Comparison of ENCODE assay signal across 11 mouse cellular contexts in the genomic region with DNA sequence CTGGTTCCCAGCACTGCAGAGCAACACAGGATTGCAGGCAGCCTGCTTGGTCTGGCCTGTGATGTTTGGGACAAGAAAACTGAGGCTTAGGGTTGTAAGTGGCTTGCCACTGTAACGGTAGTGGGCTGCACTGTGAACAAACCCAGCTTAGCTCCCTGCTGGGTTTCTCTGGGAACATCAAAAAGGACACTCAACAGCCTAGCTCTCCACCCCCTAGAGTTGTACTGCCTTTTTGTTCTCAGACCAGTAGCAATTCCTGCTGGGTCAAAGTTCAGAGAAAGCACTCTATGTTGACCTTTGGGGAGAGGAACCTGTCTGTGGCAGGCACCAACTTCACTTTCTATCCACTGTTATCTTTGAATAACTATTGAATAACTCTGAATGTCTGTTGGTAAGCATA. TPM values are rescaled to one million over a fixed set of nuclear protein-coding genes. Genes with fewer than 3 reads are reported as not detected.
A peak's percentile ranks its signal among the peaks of the same experiment; 100 is the strongest.
DNase-seq lines count a peak whose midpoint lies in the region; ATAC-seq and TF ChIP-seq lines count a peak whose summit lies in the region.
"Had no signal": no experiment of that assay in that cellular context is flagged by ENCODE, and none has a peak within 500 bp of the region (broad histone marks: within the 10 kb centered on the region; RNA-seq: fewer than 3 reads in every experiment).

No protein-coding gene starts in this region.

- no peak for TF ChIP-seq POLR2A in liver, adult 2 months (IDR thresholded peaks at IDR 0.05; ENCODE audit: extremely low read depth, insufficient read depth, low read length)

- peak; percentile 23 for DNase-seq in liver, adult 2 months (ENCODE audit: extremely low read depth, low read depth, low spot score)
- DNase-seq in liver: no peak
- DNase-seq in midbrain, embryonic 10.5 days (ENCODE audit: low spot score): no peak
- DNase-seq in adrenal gland, adult (ENCODE audit: inconsistent age in 2 of 2, low spot score in 1 of 2): no peak
- no peak for DNase-seq in retina, embryonic 14.5 days (ENCODE audit: low spot score)
- no peak for DNase-seq in adrenal gland, postnatal 25 days
- DNase-seq: heart, adult 18-20 months; lung, embryonic 14.5 days; thymus, adult 18-20 months had no signal

- H3K4me2 ChIP-seq in forebrain, embryonic 16.5 days (ENCODE audit: low read length): peak overlapping the region; percentile 79
- H3K4me2 ChIP-seq: embryonic facial prominence, embryonic 15.5 days; lung, embryonic 14.5 days had no signal

- H3K27me3 ChIP-seq in liver, adult 2 months (ENCODE audit: control insufficient read depth, insufficient read depth, low read length): peaks cover 4% of the 10 kb centered on the region; the same call in 1 of the 2 replicates
- H3K27me3 ChIP-seq in forebrain, embryonic 16.5 days (replicated peaks; ENCODE audit: control insufficient read depth, insufficient read depth, low read length): no peaks in the 10 kb centered on the region
- peaks cover 26% of the 10 kb centered on the region for H3K27me3 ChIP-seq in midbrain, embryonic 10.5 days (ENCODE audit: low read depth, poor library complexity, severe bottlenecking)

- no peak overlapping the region for H3K9ac ChIP-seq in liver, adult 2 months (ENCODE audit: low read depth, low read length)
- peak overlapping the region; percentile 5 for H3K9ac ChIP-seq in forebrain, embryonic 16.5 days (replicated peaks; ENCODE audit: low read depth, low read length)
- H3K9ac ChIP-seq: embryonic facial prominence, embryonic 15.5 days; lung, embryonic 14.5 days had no signal

- no peak overlapping the region for H3K4me3 ChIP-seq in liver, adult 2 months (ENCODE audit: insufficient read depth, low read depth, low read length)
- peak overlapping the region; percentile 73 for H3K4me3 ChIP-seq in forebrain, embryonic 16.5 days (replicated peaks; ENCODE audit: low read length)
- H3K4me3 ChIP-seq in midbrain, embryonic 10.5 days: peak overlapping the region; percentile 92
- H3K4me3 ChIP-seq: embryonic facial prominence, embryonic 15.5 days had no signal

- H3K4me1 ChIP-seq in liver, adult 2 months (ENCODE audit: control insufficient read depth, insufficient read depth, low read length): no peaks in the 10 kb centered on the region
- H3K4me1 ChIP-seq in forebrain, embryonic 16.5 days (replicated peaks; ENCODE audit: control insufficient read depth, insufficient read depth, low read length): peaks cover 12% of the 10 kb centered on the region
- H3K4me1 ChIP-seq in midbrain, embryonic 10.5 days: peaks cover 33% of the 10 kb centered on the region

- no peak for ATAC-seq in forebrain, embryonic 16.5 days

- no peak for TF ChIP-seq CTCF in liver, adult 2 months (IDR thresholded peaks at IDR 0.05; ENCODE audit: low read depth, low read length)

- H3K27ac ChIP-seq in liver, adult 2 months (replicated peaks; ENCODE audit: insufficient read depth, low read depth, low read length): no peak overlapping the region
- 0 out of 2 replicates have a peak overlapping the region, but pooled peaks have one; percentile 3 for H3K27ac ChIP-seq in forebrain, embryonic 16.5 days (ENCODE audit: low read length)
- H3K27ac ChIP-seq in midbrain, embryonic 10.5 days (replicated peaks): peak overlapping the region; percentile 68
- H3K27ac ChIP-seq: embryonic facial prominence, embryonic 15.5 days had no signal

- no peaks in the 10 kb centered on the region for H3K79me2 ChIP-seq in liver, adult 2 months (ENCODE audit: control insufficient read depth, insufficient read depth, low read length)

- H3K9me3 ChIP-seq in forebrain, embryonic 16.5 days (ENCODE audit: control insufficient read depth, low read length): no peaks in the 10 kb centered on the region
- no peaks in the 10 kb centered on the region for H3K9me3 ChIP-seq in midbrain, embryonic 10.5 days (replicated peaks)
- H3K9me3 ChIP-seq: embryonic facial prominence, embryonic 15.5 days had no signal

- H3K36me3 ChIP-seq in liver, adult 2 months (ENCODE audit: control insufficient read depth, insufficient read depth, low read length): no peaks in the 10 kb centered on the region
- H3K36me3 ChIP-seq in forebrain, embryonic 16.5 days (ENCODE audit: control insufficient read depth, insufficient read depth): no peaks in the 10 kb centered on the region
- H3K36me3 ChIP-seq in midbrain, embryonic 10.5 days: peaks cover 2% of the 10 kb centered on the region; the same call in 1 of the 2 replicates
- H3K36me3 ChIP-seq: embryonic facial prominence, embryonic 15.5 days had no signal

- WGBS in liver, adult 2 months: 24% methylated on average over 1 of the region's 1 CpGs
- WGBS in forebrain, embryonic 16.5 days: 0% methylated on average over 1 of the region's 1 CpGs
- WGBS in midbrain, embryonic 10.5 days: 0% methylated on average over 1 of the region's 1 CpGs

RNA-seq across cellular contexts. Expression of a gene that starts 2.0 kb away (rescaled TPM):
- under 0.01 and 0.07 TPM in 2 replicates for total RNA-seq in liver, adult 2 months (2014; rRNA removed)
- 0.13 TPM in 1 of 2 replicates, not detected in the other for polyA plus RNA-seq in liver, adult 2 months (2012; rRNA removed)
- polyA plus RNA-seq in forebrain, embryonic 16.5 days (2015; fragmentation: Nextera tagmentation; extraction: Ambion mirVana): 31.8 and 33.4 TPM in 2 replicates
- 9.7 and 12.3 TPM in 2 replicates for polyA plus RNA-seq in midbrain, embryonic 10.5 days (2016; fragmentation: Nextera tagmentation; extraction: Ambion mirVana)
- total RNA-seq in adrenal gland, postnatal 25 days (2021): 1.7 and 2.2 TPM in 2 replicates

RNA-seq across cellular contexts. Expression of a gene that starts 16.1 kb away (rescaled TPM):
- 0.94 and 1.8 TPM in 2 replicates for total RNA-seq in liver, adult 2 months (2014; rRNA removed)
- 0.88 and 1.1 TPM in 2 replicates for polyA plus RNA-seq in liver, adult 2 months (2012; rRNA removed)
- 12.8 and 14.8 TPM in 2 replicates for polyA plus RNA-seq in forebrain, embryonic 16.5 days (2015; fragmentation: Nextera tagmentation; extraction: Ambion mirVana)
- polyA plus RNA-seq in midbrain, embryonic 10.5 days (2016; fragmentation: Nextera tagmentation; extraction: Ambion mirVana): 40.4 and 45.3 TPM in 2 replicates
- 6.6 and 15.5 TPM in 2 replicates for total RNA-seq in adrenal gland, postnatal 25 days (2021)

RNA-seq across cellular contexts. Expression of a gene that starts 39.1 kb away (rescaled TPM):
- total RNA-seq in liver, adult 2 months (2014; rRNA removed): 86.7 and 94.3 TPM in 2 replicates
- 83.8 and 117 TPM in 2 replicates for polyA plus RNA-seq in liver, adult 2 months (2012; rRNA removed)
- 283 and 303 TPM in 2 replicates for polyA plus RNA-seq in forebrain, embryonic 16.5 days (2015; fragmentation: Nextera tagmentation; extraction: Ambion mirVana)
- 150 and 167 TPM in 2 replicates for polyA plus RNA-seq in midbrain, embryonic 10.5 days (2016; fragmentation: Nextera tagmentation; extraction: Ambion mirVana)
- 203 and 237 TPM in 2 replicates for total RNA-seq in adrenal gland, postnatal 25 days (2021)
